Mouse (Mus musculus) brain, embryonic 14.5 days (tissue): ENCODE data around the gene Ctdspl. TPM values are rescaled to one million over a fixed set of nuclear protein-coding genes. Genes with fewer than 3 reads are reported as not detected.

Experiments used
- DNase-seq: peaks from one replicate; pipeline ENCODE4 v3.0.0-alpha.2; 2011; ENCODE audit warnings: low read depth
- CTCF ChIP-seq: fragments of 200-500 bp; IDR thresholded peaks from 2 replicates; pipeline ENCODE4 v1.5.1; 2012; ENCODE audit warnings: inconsistent platforms, mild to moderate bottlenecking, moderate library complexity, borderline replicate concordance; ENCODE audit not compliant: insufficient read depth, insufficient read length; ENCODE audit errors: extremely low read depth
- POLR2A ChIP-seq: fragments of 200-500 bp; IDR thresholded peaks from 2 replicates; pipeline ENCODE4 v1.6.1; 2012; ENCODE audit warnings: mild to moderate bottlenecking, inconsistent platforms, borderline replicate concordance; ENCODE audit not compliant: poor library complexity, insufficient read depth, insufficient read length, severe bottlenecking; ENCODE audit errors: extremely low read depth
- polyA plus RNA-seq: library from polyadenylated mRNA; depleted of rRNA; stranded (reverse); fragments of >200 nt; gene quantifications from 2 replicates; pipeline ENCODE4 v1.2.3, GENCODE M21; 2012

Ctdspl gene
- polyA plus RNA-seq, 1 experiment: 16.0 TPM

DNA sequence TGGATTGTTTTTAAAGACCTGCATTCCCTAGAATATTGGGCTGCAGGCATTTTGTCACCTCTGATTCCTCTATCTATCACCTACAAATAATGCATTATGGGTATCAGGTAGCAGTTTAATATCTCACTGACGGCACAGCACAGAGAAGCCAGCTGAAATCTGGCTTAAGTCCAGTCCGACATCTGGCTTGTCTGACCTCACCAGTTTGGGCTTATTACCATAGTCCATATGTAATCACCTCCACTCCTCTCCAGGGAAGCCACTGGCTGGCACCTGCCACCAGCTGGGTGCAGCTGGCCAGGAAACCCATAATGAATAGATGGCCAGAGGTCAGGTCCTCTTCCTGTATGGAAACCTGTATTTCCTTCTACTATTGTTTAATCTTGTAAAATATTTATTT, 35.6 kb upstream of the Ctdspl start:
- peak; percentile 24 for DNase-seq
- TF ChIP-seq POLR2A: no peak
- no peak for TF ChIP-seq CTCF

DNA sequence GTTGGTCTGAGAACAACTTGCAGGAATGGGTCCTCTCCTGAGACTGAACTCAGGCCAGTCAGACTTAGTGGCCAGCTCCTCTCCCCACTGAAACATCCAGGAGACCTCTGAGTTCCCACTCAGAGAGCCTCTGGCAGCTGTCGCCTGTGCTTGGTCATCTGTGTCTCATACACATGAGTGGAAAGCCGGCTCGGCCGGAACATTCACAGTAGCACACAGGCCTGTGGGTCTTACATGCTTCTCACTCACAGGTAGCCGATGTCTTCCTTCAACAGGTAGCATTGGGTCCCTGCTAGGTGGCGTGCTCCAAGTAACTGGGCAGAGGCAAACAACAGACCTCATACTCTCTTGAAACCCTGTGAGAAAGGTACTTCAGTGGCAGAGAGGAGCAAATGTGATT, 35.2 kb upstream of the Ctdspl start:
- DNase-seq: no peak
- no peak for TF ChIP-seq CTCF

DNA sequence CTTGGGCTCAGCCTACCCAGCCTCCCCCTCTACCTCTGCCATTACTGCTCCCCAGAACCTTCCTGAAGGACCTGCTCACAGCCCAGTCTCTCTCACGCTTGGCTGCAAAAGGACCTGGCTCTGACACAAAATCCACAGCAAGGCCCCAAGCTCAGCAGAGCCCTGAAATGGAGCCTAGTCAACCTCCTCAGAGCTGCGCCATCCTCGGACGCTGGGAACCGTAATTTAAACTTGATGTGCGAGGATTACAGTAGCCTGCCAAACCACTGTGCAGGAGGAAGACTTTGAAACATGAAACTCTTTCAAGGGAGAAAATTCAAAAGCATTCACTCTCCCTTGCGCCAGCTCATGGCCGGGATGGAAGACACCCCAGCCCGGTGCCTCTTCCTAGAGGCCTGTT, 34.7 kb upstream of the Ctdspl start:
- no peak for TF ChIP-seq CTCF
- no peak for TF ChIP-seq POLR2A
- no peak for DNase-seq

DNA sequence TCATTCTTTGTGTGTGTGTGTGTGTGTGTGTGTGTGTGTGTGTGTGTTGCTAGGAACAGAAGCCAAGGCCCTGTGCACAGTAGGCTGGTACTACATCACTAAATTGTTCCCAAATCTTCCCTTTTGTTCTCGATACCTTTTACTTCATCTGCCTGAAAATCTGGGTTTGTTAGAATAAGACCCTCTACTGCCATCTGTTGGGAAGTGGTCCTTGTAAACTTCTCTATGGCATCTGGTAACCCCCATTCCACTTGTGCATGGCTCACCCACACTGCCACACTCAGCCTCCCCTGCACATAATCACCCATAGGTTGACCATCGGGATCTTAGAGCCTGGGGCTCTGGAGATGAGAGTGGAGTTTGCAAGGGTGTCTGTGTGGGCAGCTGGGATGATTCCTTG, 31.2 kb upstream of the Ctdspl start:
- peak; percentile 46 for DNase-seq
- peak; percentile 8; the same call in 1 of the 2 replicates for TF ChIP-seq CTCF
- TF ChIP-seq POLR2A: no peak

DNA sequence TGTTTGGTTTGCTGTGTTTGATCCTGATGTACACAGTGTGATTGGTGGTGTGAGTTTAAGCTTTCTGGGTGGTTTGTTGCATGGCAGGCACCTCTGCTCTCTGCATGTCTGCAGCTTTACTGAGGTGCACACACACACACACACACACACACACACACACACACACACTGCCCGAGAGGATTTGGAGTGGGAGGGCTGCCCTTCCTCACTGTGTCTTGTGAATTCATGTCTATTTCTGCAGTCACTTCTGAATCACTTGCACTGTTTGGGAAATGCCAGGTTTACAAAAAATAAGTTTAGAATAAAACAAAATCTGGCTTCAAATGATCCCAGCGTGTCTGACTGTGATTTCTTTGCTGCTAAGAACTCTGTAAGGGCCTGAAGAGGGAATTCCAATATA, 25.6 kb upstream of the Ctdspl start:
- no peak for TF ChIP-seq CTCF
- no peak for TF ChIP-seq POLR2A
- DNase-seq: no peak

DNA sequence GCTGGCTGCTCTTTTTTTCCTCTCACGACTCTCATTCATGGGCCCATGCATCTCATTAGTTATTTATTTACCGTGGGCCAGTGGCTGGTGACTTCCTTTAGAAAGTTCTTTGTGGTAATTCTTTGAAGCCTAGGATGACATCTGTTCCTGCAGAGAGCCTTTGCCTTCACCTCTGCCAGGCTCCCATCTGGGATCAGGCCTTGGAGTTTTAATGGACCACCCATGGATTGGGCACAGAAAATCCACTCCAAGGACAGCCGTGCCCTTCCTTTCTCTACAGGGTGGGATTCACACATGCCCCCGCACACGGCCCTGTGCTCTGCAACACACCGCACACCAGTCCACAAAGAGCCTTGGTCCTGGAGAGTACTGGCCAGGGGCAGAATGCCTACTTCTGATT, 24.3 kb upstream of the Ctdspl start:
- no peak for TF ChIP-seq POLR2A
- no peak for TF ChIP-seq CTCF
- peak; percentile 78 for DNase-seq

DNA sequence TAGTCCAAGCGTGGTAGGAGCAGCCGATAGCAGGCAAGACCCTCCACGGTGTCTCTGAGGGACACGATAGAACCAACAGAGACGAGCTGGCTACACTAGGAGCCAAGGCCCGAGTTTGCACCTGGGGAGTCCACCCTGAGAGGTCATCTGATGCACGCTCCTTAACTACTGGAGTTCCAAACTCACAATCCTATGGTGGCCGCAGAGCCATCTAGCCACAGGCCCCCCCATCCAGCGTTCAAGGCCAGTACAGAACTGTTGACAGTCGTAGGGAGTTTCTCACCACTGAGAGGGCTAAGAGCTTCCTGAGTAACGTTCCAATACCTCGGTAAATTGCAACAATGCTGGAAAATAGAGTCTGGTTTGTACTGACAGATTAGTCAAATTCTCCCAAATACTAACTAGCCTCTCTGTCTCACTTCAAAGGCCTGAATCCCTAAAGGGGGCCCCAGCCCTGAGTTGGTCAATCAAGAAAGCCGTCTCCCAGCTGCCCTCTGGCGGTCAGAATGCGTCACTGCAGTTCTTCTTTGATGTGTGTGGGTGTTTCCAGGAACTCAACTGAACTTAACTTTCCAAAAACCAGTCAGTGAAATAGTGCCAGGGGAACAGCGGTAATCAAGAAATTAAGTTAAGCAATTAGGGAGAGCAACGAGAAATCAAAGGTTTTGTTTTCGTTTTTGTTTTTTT, 18.2 kb upstream of the Ctdspl start:
- TF ChIP-seq CTCF (peak; percentile 95), POLR2A (no peak)
- DNase-seq: peak; percentile 81

DNA sequence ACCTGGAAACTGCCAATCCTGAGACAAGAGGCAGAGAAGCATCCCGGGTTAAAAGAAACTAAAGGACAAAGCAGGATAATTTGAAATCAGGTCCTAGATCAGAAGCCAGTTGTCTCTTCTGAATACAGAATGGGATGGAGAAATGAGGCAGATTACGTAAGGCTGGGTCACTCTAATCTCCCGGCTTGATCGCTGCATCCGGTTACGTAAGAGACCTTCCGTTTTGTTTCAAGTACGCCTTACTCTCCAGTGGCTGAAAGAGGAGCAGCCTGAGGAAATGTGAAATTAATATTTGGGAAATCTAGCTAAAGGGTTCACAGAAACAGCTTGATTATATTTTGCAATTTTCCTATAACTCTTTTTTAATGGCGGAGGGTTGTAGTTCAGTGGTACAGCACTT, 13.2 kb upstream of the Ctdspl start:
- TF ChIP-seq POLR2A (no peak), CTCF (no peak)
- DNase-seq: no peak

DNA sequence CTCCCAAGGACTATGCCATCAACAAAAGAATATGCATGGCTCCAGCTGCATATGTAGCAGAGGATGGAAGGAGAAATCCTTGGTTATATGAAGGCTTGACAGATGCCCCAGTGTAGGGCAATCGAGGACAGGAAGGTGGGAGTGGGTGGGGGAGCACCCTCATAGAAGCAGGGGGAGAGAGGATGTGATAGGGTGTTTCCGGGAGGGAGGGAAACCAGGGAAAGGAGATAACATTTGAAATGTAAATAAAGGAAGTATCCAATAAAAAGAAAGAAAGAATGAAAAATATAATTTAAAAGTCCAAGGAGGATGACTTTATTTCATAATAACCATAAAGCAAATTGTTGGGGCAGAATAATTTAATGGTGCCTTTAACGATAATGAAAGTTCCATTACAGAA, 12.6 kb upstream of the Ctdspl start:
- no peak for TF ChIP-seq CTCF
- no peak for TF ChIP-seq POLR2A
- no peak for DNase-seq

DNA sequence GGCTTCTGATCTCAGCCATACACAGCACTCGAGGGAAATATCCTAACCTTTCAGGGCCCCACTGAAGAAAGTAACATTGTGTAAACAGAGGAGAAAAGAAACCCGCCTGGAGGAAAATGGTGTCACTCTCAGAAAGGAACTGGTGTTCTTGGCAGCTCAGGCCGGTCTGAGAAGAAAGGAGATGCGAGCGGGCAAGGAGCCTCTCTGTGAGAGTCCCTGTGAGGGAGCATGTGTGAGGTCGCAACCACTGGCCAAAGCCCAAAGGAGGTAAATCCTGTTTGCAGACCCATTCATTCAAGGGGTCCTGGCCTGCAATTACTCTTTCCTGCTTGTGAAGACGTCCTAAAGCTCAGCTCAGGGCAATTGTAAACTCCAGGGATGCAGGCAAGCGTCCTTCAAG, 11.7 kb upstream of the Ctdspl start:
- peak; percentile 40 for DNase-seq
- TF ChIP-seq POLR2A (no peak), CTCF (no peak)

DNA sequence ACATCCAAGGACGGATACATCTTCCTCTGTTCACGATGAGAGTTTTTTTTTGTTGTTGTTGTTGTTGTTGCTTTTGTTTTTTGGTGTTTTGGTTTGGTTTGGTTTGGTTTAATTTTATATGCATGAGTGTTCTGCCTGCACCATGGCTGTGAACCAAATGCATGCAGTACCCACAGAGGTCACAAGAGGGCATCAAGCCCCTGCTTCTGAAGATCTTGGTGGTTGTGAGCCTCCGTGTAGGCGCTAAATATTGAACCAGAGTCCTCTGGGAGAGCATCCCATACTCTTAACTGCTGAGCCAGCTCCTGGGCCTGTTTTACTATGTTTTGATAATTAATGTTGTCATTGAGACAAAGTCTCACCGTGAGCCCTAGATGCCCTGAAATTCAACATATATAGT, 11.0 kb upstream of the Ctdspl start:
- TF ChIP-seq CTCF (peak; percentile 66), POLR2A (no peak)
- no peak for DNase-seq

DNA sequence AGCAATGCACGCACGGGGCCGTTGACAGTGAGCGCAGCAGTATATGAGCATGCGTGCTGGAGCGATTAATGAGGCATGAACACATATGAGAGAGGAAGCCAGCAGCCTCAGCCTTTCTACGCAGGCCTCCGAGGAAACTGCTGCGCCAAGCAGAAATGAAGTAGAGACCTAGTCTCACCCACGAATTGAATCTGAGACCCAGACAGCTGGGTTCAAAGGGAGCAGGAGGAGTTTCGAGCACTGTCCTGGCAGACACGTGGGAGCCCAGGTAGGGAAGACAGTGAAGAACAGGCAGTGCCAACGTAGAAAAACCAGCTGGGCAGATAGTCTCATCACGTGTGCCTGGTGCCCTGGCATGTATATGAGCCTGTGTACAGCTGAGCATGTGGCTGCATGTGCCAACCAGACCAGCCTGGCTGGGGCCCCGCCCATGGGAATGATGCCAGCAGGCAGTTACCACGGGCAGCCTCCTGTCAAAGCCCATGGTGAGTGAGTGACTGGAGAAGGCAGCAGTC, 6.5 kb upstream of the Ctdspl start:
- peak; percentile 77 for DNase-seq
- no peak for TF ChIP-seq CTCF
